Mouse (Mus musculus): ENCODE results near the gene Aif1. TPM values are rescaled to one million over a fixed set of nuclear protein-coding genes. Genes with fewer than 3 reads are reported as not detected.
A peak's percentile ranks its signal among the peaks of the same experiment; 100 is the strongest.

Aif1 gene
- polyA plus RNA-seq, 1 experiment: 8.9 TPM

- H3K27ac ChIP-seq (ENCODE audit: control insufficient read depth, insufficient read depth, low read length): peak overlapping the region; percentile 97
- DNase-seq: peak; percentile 57
- no peaks in the 10 kb centered on the region for H3K27me3 ChIP-seq (ENCODE audit: control insufficient read depth, insufficient read depth, low read length)
- peaks cover 58% of the 10 kb centered on the region for H3K4me1 ChIP-seq (replicated peaks; ENCODE audit: control insufficient read depth, insufficient read depth, low read length)
- H3K36me3 ChIP-seq (ENCODE audit: control insufficient read depth, insufficient read depth, low read length): no peaks in the 10 kb centered on the region
- no peak overlapping the region for H3K4me3 ChIP-seq (ENCODE audit: control insufficient read depth, insufficient read depth, low read length)
- TF ChIP-seq POLR2A (IDR thresholded peaks at IDR 0.05; ENCODE audit: control insufficient read depth, extremely low read depth, insufficient read depth, low read length, poor library complexity) (no peak), CTCF (IDR thresholded peaks at IDR 0.05; ENCODE audit: borderline replicate concordance, control insufficient read depth, extremely low read depth, insufficient read depth, low read length, poor library complexity) (no peak)
- WGBS: 9% methylated on average over 4 of the region's 4 CpGs
These were observed 14.2 kb upstream of the Aif1 start for GRCm38 (mm10) chr17:35190096-35190495.

GRCm38 (mm10) chr17:35189186-35189585, 13.3 kb upstream of the Aif1 start:
- Histone ChIP-seq H3K27ac (ENCODE audit: control insufficient read depth, insufficient read depth, low read length) (peak overlapping the region; percentile 97), H3K36me3 (ENCODE audit: control insufficient read depth, insufficient read depth, low read length) (no peaks in the 10 kb centered on the region), H3K4me1 (replicated peaks; ENCODE audit: control insufficient read depth, insufficient read depth, low read length) (peaks cover 66% of the 10 kb centered on the region), H3K27me3 (ENCODE audit: control insufficient read depth, insufficient read depth, low read length) (no peaks in the 10 kb centered on the region), H3K4me3 (ENCODE audit: control insufficient read depth, insufficient read depth, low read length) (no peak overlapping the region)
- DNase-seq: no peak
- TF ChIP-seq CTCF (IDR thresholded peaks at IDR 0.05; ENCODE audit: borderline replicate concordance, control insufficient read depth, extremely low read depth, insufficient read depth, low read length, poor library complexity): no peak
- no peak for TF ChIP-seq POLR2A (IDR thresholded peaks at IDR 0.05; ENCODE audit: control insufficient read depth, extremely low read depth, insufficient read depth, low read length, poor library complexity)
- 14% methylated on average over 1 of the region's 1 CpGs for WGBS

- WGBS: 39% methylated on average over 7 of the region's 7 CpGs
- H3K4me1 ChIP-seq (replicated peaks; ENCODE audit: control insufficient read depth, insufficient read depth, low read length): peaks cover 58% of the 10 kb centered on the region
- no peaks in the 10 kb centered on the region for H3K27me3 ChIP-seq (ENCODE audit: control insufficient read depth, insufficient read depth, low read length)
- H3K27ac ChIP-seq (ENCODE audit: control insufficient read depth, insufficient read depth, low read length): peak within 1 kb of the TSS; percentile 97
- peak; percentile 13 for DNase-seq
- no peak within 1 kb of the TSS for H3K4me3 ChIP-seq (ENCODE audit: control insufficient read depth, insufficient read depth, low read length)
- TF ChIP-seq CTCF (IDR thresholded peaks at IDR 0.05; ENCODE audit: borderline replicate concordance, control insufficient read depth, extremely low read depth, insufficient read depth, low read length, poor library complexity) (no peak), POLR2A (IDR thresholded peaks at IDR 0.05; ENCODE audit: control insufficient read depth, extremely low read depth, insufficient read depth, low read length, poor library complexity) (no peak)
- no peaks in the 10 kb centered on the region for H3K36me3 ChIP-seq (ENCODE audit: control insufficient read depth, insufficient read depth, low read length)
These were observed 12.2 kb upstream of the Aif1 start, which contains the start of gene Lst1 for GRCm38 (mm10) chr17:35187959-35188610. Lst1 (minus strand) TSS chr17:35188439.

DNA sequence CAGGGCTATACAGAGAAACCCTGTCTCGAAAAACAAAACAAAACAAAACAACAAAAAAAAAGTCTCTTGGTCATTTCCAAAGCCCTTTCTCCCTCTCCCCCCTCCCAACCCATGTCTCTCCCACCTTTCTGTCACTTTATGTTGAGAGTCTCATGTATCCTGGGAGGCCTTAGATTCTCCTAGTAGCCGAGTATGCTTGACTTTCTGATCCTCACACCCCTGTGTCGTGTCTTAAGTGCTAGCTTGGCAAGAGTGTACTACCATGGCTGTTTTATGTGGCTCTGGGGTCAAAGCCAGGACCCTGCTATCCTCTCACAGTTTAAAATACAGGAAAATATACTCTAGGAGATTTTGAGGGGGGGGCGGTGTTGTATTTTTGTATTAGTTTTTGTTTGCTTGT, 11.5 kb upstream of the Aif1 start:
- peaks cover 53% of the 10 kb centered on the region for H3K4me1 ChIP-seq (replicated peaks; ENCODE audit: control insufficient read depth, insufficient read depth, low read length)
- H3K27ac ChIP-seq (ENCODE audit: control insufficient read depth, insufficient read depth, low read length): peak overlapping the region; percentile 95
- WGBS: 66% methylated on average over 4 of the region's 4 CpGs
- no peaks in the 10 kb centered on the region for H3K27me3 ChIP-seq (ENCODE audit: control insufficient read depth, insufficient read depth, low read length)
- DNase-seq: no peak
- H3K36me3 ChIP-seq (ENCODE audit: control insufficient read depth, insufficient read depth, low read length): no peaks in the 10 kb centered on the region
- H3K4me3 ChIP-seq (ENCODE audit: control insufficient read depth, insufficient read depth, low read length): no peak overlapping the region
- TF ChIP-seq POLR2A (IDR thresholded peaks at IDR 0.05; ENCODE audit: control insufficient read depth, extremely low read depth, insufficient read depth, low read length, poor library complexity) (no peak), CTCF (IDR thresholded peaks at IDR 0.05; ENCODE audit: borderline replicate concordance, control insufficient read depth, extremely low read depth, insufficient read depth, low read length, poor library complexity) (no peak)

DNA sequence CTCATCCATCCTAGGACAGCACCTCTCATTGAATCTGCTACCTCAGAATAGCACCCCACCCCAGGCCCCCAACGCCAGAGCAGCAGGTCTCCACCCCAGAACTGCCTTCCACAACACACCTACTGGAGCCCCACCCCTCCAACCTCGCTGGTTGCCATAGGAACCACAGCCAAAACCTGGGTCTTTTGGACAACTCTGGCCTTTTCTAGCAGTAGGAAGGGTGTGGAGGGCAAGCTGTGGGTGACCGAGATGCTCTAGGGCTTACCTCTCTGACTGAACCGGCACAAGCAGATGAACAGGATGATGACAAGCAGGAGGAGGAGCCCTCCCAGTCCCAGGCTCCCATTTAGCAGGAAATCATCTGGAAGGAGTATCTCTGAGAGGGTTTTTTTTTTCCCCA, 10.8 kb upstream of the Aif1 start:
- 1% methylated on average over 4 of the region's 4 CpGs for WGBS
- H3K4me3 ChIP-seq (ENCODE audit: control insufficient read depth, insufficient read depth, low read length): peak overlapping the region; percentile 37
- DNase-seq: peak; percentile 72

DNA sequence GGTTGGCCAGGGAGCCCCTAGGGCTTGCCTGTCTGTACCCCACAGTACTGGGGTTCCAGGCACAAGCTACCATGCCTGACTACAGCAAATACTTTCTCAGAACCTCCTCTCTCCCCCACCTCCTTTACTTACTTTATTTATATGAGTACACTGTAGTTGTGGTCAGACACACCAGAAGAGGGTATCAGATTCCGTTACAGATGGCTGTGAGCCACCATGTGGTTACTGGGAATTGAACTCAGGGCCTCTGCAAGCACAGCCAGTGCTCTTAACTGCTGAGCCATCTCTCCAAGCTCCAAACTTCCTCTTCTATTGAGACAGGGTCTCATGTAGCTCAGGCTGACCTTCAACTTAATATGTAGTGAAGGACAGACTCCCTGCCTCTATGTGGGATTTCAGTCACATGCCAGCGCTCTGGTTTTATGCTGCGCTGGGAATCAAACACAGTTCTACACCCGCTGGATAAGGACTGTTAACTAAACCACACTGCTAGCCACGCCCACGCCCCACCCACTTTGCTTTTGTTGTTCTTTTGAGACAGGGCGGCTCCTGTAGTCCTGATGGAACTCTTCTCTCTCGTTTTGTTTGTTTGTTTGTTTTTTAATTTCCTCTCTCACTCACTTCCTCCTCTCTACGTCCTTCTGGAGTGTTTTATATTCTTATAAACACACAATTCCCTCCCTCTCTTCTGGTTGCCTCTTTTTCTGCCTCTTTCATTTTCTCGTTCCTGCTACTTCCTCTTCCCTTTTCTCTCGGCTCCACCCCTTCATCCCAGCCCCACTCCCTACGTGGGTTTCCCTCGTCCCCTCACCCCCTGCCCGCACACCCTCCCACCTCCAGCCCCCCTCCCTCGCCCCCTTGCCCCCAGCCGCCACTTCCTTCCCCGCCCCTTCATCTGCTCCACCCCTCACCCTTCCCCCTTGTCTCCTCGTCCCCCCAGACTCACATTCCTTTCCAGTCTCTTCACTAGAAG, 10.1 kb upstream of the Aif1 start:
- TF ChIP-seq POLR2A (IDR thresholded peaks at IDR 0.05; ENCODE audit: control insufficient read depth, extremely low read depth, insufficient read depth, low read length, poor library complexity): no peak
- Histone ChIP-seq H3K27me3 (ENCODE audit: control insufficient read depth, insufficient read depth, low read length) (no peaks in the 10 kb centered on the region), H3K36me3 (ENCODE audit: control insufficient read depth, insufficient read depth, low read length) (no peaks in the 10 kb centered on the region), H3K27ac (ENCODE audit: control insufficient read depth, insufficient read depth, low read length) (peak overlapping the region; percentile 95), H3K4me3 (ENCODE audit: control insufficient read depth, insufficient read depth, low read length) (peak overlapping the region; percentile 37), H3K4me1 (replicated peaks; ENCODE audit: control insufficient read depth, insufficient read depth, low read length) (peaks cover 53% of the 10 kb centered on the region)
- peak; percentile 89 for DNase-seq
- 2% methylated on average over 17 of the region's 18 CpGs for WGBS

More for the DNA sequence above, 10.8 kb upstream of the Aif1 start:
- Histone ChIP-seq H3K27me3 (ENCODE audit: control insufficient read depth, insufficient read depth, low read length) (no peaks in the 10 kb centered on the region), H3K36me3 (ENCODE audit: control insufficient read depth, insufficient read depth, low read length) (no peaks in the 10 kb centered on the region), H3K4me1 (replicated peaks; ENCODE audit: control insufficient read depth, insufficient read depth, low read length) (peaks cover 53% of the 10 kb centered on the region), H3K27ac (ENCODE audit: control insufficient read depth, insufficient read depth, low read length) (peak overlapping the region; percentile 95)
- TF ChIP-seq CTCF (IDR thresholded peaks at IDR 0.05; ENCODE audit: borderline replicate concordance, control insufficient read depth, extremely low read depth, insufficient read depth, low read length, poor library complexity) (no peak), POLR2A (IDR thresholded peaks at IDR 0.05; ENCODE audit: control insufficient read depth, extremely low read depth, insufficient read depth, low read length, poor library complexity) (no peak)

All from thymus, adult 2 months (tissue).